ENCODE assay signal across 14 mouse cellular contexts in genomic region chr11:88644719-88645118, GRCm38 (mm10).
DNase-seq lines count a peak whose midpoint lies in the region; ATAC-seq and TF ChIP-seq lines count a peak whose summit lies in the region.
"Had no signal": no experiment of that assay in that cellular context is flagged by ENCODE, and none has a peak within 500 bp of the region (broad histone marks: within the 10 kb centered on the region; RNA-seq: fewer than 3 reads in every experiment).

No protein-coding gene starts in this region.

- no peaks in the 10 kb centered on the region for H3K9me3 ChIP-seq in hindbrain, embryonic 13.5 days
- H3K9me3 ChIP-seq in midbrain, embryonic 16.5 days (replicated peaks; ENCODE audit: control insufficient read depth, low read length, poor library complexity, severe bottlenecking), result no peaks in the 10 kb centered on the region
- H3K9me3 ChIP-seq in intestine, embryonic 16.5 days (ENCODE audit: control insufficient read depth, low read length), result no peaks in the 10 kb centered on the region
- H3K9me3 ChIP-seq: embryonic facial prominence, embryonic 15.5 days; limb, embryonic 12.5 days had no signal

- H3K27me3 ChIP-seq in hindbrain, embryonic 13.5 days, result no peaks in the 10 kb centered on the region
- no peaks in the 10 kb centered on the region for H3K27me3 ChIP-seq in midbrain, embryonic 16.5 days (ENCODE audit: control insufficient read depth, insufficient read depth, low read depth, low read length)
- no peaks in the 10 kb centered on the region for H3K27me3 ChIP-seq in intestine, embryonic 16.5 days (replicated peaks; ENCODE audit: control insufficient read depth, insufficient read depth, low read length)
- H3K27me3 ChIP-seq: embryonic facial prominence, embryonic 15.5 days; limb, embryonic 12.5 days had no signal

- no peak overlapping the region for H3K4me3 ChIP-seq in layer of hippocampus, adult 2 months
- no peak overlapping the region for H3K4me3 ChIP-seq in hindbrain, embryonic 13.5 days
- no peak overlapping the region for H3K4me3 ChIP-seq in midbrain, embryonic 16.5 days (ENCODE audit: low read depth, low read length)
- H3K4me3 ChIP-seq in intestine, embryonic 16.5 days (ENCODE audit: low read length), result no peak overlapping the region
- H3K4me3 ChIP-seq: embryonic facial prominence, embryonic 15.5 days; limb, embryonic 12.5 days had no signal

- H3K27ac ChIP-seq in layer of hippocampus, adult 2 months, result peak overlapping the region; percentile 81
- H3K27ac ChIP-seq in hindbrain, embryonic 13.5 days, result peak overlapping the region; percentile 79
- peak overlapping the region; percentile 4; the same call in 1 of the 2 replicates for H3K27ac ChIP-seq in midbrain, embryonic 16.5 days (ENCODE audit: low read length)
- no peak overlapping the region for H3K27ac ChIP-seq in intestine, embryonic 16.5 days (ENCODE audit: low read length)
- H3K27ac ChIP-seq: embryonic facial prominence, embryonic 15.5 days; limb, embryonic 12.5 days had no signal

- H3K4me1 ChIP-seq in hindbrain, embryonic 13.5 days (replicated peaks), result peaks cover 79% of the 10 kb centered on the region
- peaks cover 32% of the 10 kb centered on the region for H3K4me1 ChIP-seq in midbrain, embryonic 16.5 days (ENCODE audit: control insufficient read depth, insufficient read depth, low read length)
- peaks cover 18% of the 10 kb centered on the region; the same call in 1 of the 2 replicates for H3K4me1 ChIP-seq in intestine, embryonic 16.5 days (ENCODE audit: control insufficient read depth, insufficient read depth, low read length)

- TF ChIP-seq POLR2A in brain, embryonic 14.5 days (IDR thresholded peaks at IDR 0.05; ENCODE audit: borderline replicate concordance, extremely low read depth, insufficient read depth, insufficient read length, poor library complexity, severe bottlenecking), result no peak

- H3K4me2 ChIP-seq in hindbrain, embryonic 13.5 days, result no peak overlapping the region
- no peak overlapping the region for H3K4me2 ChIP-seq in midbrain, embryonic 16.5 days (ENCODE audit: low read length)
- H3K4me2 ChIP-seq in intestine, embryonic 16.5 days (ENCODE audit: low read depth, low read length), result no peak overlapping the region
- H3K4me2 ChIP-seq: embryonic facial prominence, embryonic 15.5 days; limb, embryonic 12.5 days; lung, embryonic 14.5 days had no signal

- peak in 1 of 2 experiments; percentile 31 for DNase-seq in layer of hippocampus, adult 2 months (ENCODE audit: low spot score in 2 of 2)
- no peak for DNase-seq in layer of hippocampus, adult 9-10 months (ENCODE audit: low spot score)
- peak; percentile 88 for DNase-seq in brain, embryonic 14.5 days (ENCODE audit: low read depth)
- DNase-seq in kidney, postnatal 10 days, result no peak
- DNase-seq: adrenal gland, postnatal 14 days; kidney, adult 11 months; lung, embryonic 14.5 days; spleen, adult 18-20 months had no signal

- H3K9ac ChIP-seq in hindbrain, embryonic 13.5 days, result no peak overlapping the region
- H3K9ac ChIP-seq in midbrain, embryonic 16.5 days (ENCODE audit: low read depth, low read length), result no peak overlapping the region
- H3K9ac ChIP-seq in intestine, embryonic 16.5 days (ENCODE audit: low read depth, low read length), result no peak overlapping the region
- H3K9ac ChIP-seq: embryonic facial prominence, embryonic 15.5 days; limb, embryonic 12.5 days; lung, embryonic 14.5 days had no signal

- H3K36me3 ChIP-seq in hindbrain, embryonic 13.5 days, result peaks cover 10% of the 10 kb centered on the region; the same call in 1 of the 2 replicates
- H3K36me3 ChIP-seq in midbrain, embryonic 16.5 days (ENCODE audit: control insufficient read depth, insufficient read depth, low read length), result no peaks in the 10 kb centered on the region
- 0 out of 2 replicates have a peak, but pooled peaks cover 3% of the 10 kb centered on the region for H3K36me3 ChIP-seq in intestine, embryonic 16.5 days (ENCODE audit: control insufficient read depth, insufficient read depth, low read length)
- H3K36me3 ChIP-seq: embryonic facial prominence, embryonic 15.5 days had no signal

- 20% methylated on average over 7 of the region's 7 CpGs for WGBS in hindbrain, embryonic 13.5 days
- 6% methylated on average over 7 of the region's 7 CpGs for WGBS in midbrain, embryonic 16.5 days
- 68% methylated on average over 7 of the region's 7 CpGs for WGBS in intestine, embryonic 16.5 days

- ATAC-seq in hindbrain, embryonic 13.5 days (ENCODE audit: low FRiP score), result no peak
- no peak for ATAC-seq in midbrain, embryonic 16.5 days
- ATAC-seq in CD4-positive, CD25-positive, alpha-beta regulatory T cell, adult 4 months, result no peak
- no peak for ATAC-seq in intestine, embryonic 16.5 days

- no peak for TF ChIP-seq CTCF in layer of hippocampus, adult 2 months (conservative IDR thresholded peaks at IDR 0.05)
- no peak for TF ChIP-seq CTCF in brain, embryonic 14.5 days (IDR thresholded peaks at IDR 0.05; ENCODE audit: borderline replicate concordance, extremely low read depth, insufficient read depth, insufficient read length)
